Mouse (Mus musculus) spleen, adult 2 months (tissue): ENCODE data around the gene Myog.

Experiments
- CTCF ChIP-seq: fragments of 200-500 bp; IDR thresholded peaks from 2 replicates; pipeline ENCODE4 v1.5.1; 2011; ENCODE audit warnings: mild to moderate bottlenecking, inconsistent platforms; ENCODE audit not compliant: insufficient read depth, insufficient read length, insufficient replicate concordance; ENCODE audit errors: extremely low read depth
- POLR2A ChIP-seq: fragments of 200-500 bp; IDR thresholded peaks from 2 replicates; pipeline ENCODE4 v1.6.1; 2011; ENCODE audit warnings: low read depth, low read length, inconsistent platforms

DNA sequence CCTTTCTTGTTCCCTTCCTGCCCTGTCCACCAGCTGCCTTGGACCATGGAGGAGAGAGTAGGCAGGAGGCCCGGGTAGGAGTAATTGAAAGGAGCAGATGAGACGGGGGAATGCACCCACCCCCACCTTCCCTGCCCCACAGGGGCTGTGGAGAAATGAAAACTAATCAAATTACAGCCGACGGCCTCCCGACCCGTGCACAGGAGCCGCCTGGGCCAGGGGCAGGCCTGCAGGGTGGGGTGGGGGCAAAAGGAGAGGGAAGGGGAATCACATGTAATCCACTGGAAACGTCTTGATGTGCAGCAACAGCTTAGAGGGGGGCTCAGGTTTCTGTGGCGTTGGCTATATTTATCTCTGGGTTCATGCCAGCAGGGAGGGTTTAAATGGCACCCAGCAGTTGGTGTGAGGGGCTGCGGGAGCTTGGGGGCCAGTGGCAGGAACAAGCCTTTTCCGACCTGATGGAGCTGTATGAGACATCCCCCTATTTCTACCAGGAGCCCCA is at the start of gene Myog:
- TF ChIP-seq POLR2A (no peak), CTCF (no peak)
